ENCODE assay signal across 8 mouse cellular contexts in the genomic region with DNA sequence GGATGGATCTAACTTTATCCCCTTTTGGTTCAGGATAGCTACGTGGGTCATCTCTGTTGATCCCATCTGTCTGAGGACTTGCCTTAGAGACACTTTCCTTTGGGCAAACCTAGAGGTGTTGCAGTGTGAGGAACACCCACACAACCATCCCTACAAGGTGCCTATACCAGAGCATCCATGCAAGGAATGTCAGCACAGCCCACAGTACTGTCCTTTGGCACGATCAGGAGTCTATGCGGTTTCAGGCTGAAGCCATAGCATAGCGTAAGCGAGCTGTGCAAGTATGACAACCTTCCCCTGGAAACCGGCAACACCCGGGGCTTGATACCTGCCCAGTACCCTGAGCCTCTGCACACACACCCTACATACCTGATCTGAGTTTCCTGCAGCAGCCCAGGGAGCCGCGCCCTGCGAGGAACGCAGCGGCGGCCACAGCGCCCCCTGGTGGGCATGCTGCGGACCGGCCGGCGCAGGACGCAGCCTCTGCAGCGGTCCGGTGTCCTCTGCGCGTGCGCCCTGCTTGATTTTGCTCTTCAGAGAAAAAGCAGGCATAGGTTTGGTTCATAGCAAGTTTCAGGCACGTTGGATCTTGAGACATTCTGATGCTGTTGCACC.
DNase-seq lines count a peak whose midpoint lies in the region; ATAC-seq and TF ChIP-seq lines count a peak whose summit lies in the region.

No protein-coding gene starts in this region.

- H3K4me2 ChIP-seq in embryonic facial prominence, embryonic 13.5 days, result peak overlapping the region; percentile 65
- H3K4me2 ChIP-seq in midbrain, embryonic 12.5 days (replicated peaks), result peak overlapping the region; percentile 50

- ATAC-seq in embryonic facial prominence, embryonic 13.5 days (ENCODE audit: insufficient number of reproducible peaks, insufficient read depth, low FRiP score, low TSS enrichment, low read depth), result peak; percentile 56
- peak; percentile 80 for ATAC-seq in midbrain, embryonic 12.5 days (ENCODE audit: low FRiP score, low read depth)

- no peak for TF ChIP-seq EP300 in heart, adult 2 months (IDR thresholded peaks at IDR 0.05; ENCODE audit: insufficient read depth, low read depth, low read length)

- WGBS in bone marrow, adult 2 months, result 10% methylated on average over 25 of the region's 25 CpGs
- WGBS in embryonic facial prominence, embryonic 13.5 days, result 7% methylated on average over 25 of the region's 25 CpGs
- WGBS in heart, adult 2 months, result 9% methylated on average over 25 of the region's 25 CpGs
- 9% methylated on average over 25 of the region's 25 CpGs for WGBS in limb, embryonic 10.5 days
- 9% methylated on average over 25 of the region's 25 CpGs for WGBS in midbrain, embryonic 12.5 days

- peak; percentile 80 to 85 for DNase-seq in heart, adult 2 months
- DNase-seq in kidney, adult 18-20 months, result peak; percentile 81
- DNase-seq in limb, embryonic 10.5 days (ENCODE audit: low spot score), result peak; percentile 86
- peak; percentile 54 for DNase-seq in spleen, adult 12 weeks (ENCODE audit: low spot score)
- no peak for DNase-seq in adipocyte (ENCODE audit: low spot score)

- peaks cover 6% of the 10 kb centered on the region for H3K9me3 ChIP-seq in embryonic facial prominence, embryonic 13.5 days
- H3K9me3 ChIP-seq in limb, embryonic 10.5 days (replicated peaks), result peaks cover 3% of the 10 kb centered on the region; the same call in 1 of the 2 replicates
- H3K9me3 ChIP-seq in midbrain, embryonic 12.5 days, result no peaks in the 10 kb centered on the region; the same call in 1 of the 2 replicates

- H3K27me3 ChIP-seq in embryonic facial prominence, embryonic 13.5 days, result peaks cover 7% of the 10 kb centered on the region
- H3K27me3 ChIP-seq in heart, adult 2 months (ENCODE audit: control insufficient read depth, insufficient read depth, low read length), result no peaks in the 10 kb centered on the region
- H3K27me3 ChIP-seq in limb, embryonic 10.5 days (ENCODE audit: low read depth, poor library complexity, severe bottlenecking), result no peaks in the 10 kb centered on the region
- H3K27me3 ChIP-seq in midbrain, embryonic 12.5 days, result peaks cover 3% of the 10 kb centered on the region; the same call in 1 of the 2 replicates

- no peak overlapping the region for H3K27ac ChIP-seq in bone marrow, adult 2 months (ENCODE audit: control insufficient read depth, insufficient read depth, low read depth, low read length, poor library complexity)
- no peak overlapping the region for H3K27ac ChIP-seq in embryonic facial prominence, embryonic 13.5 days
- no peak overlapping the region for H3K27ac ChIP-seq in heart, adult 2 months
- H3K27ac ChIP-seq in limb, embryonic 10.5 days, result no peak overlapping the region
- no peak overlapping the region for H3K27ac ChIP-seq in midbrain, embryonic 12.5 days (replicated peaks)

- H3K4me3 ChIP-seq in bone marrow, adult 2 months (replicated peaks; ENCODE audit: control insufficient read depth, low read depth, low read length), result no peak overlapping the region
- peak overlapping the region; percentile 33 for H3K4me3 ChIP-seq in embryonic facial prominence, embryonic 13.5 days
- H3K4me3 ChIP-seq in heart, adult 2 months, result 0 out of 2 replicates have a peak overlapping the region, but pooled peaks have one; percentile 26
- peak overlapping the region; percentile 38 for H3K4me3 ChIP-seq in limb, embryonic 10.5 days
- H3K4me3 ChIP-seq in midbrain, embryonic 12.5 days, result peak overlapping the region; percentile 27

- TF ChIP-seq POLR2A in bone marrow, adult 2 months (IDR thresholded peaks at IDR 0.05; ENCODE audit: borderline replicate concordance, control insufficient read depth, low read depth, low read length), result no peak
- TF ChIP-seq POLR2A in heart, adult 2 months (IDR thresholded peaks at IDR 0.05; ENCODE audit: insufficient read depth, low read depth, low read length), result no peak

- no peaks in the 10 kb centered on the region for H3K79me2 ChIP-seq in heart, adult 2 months (replicated peaks; ENCODE audit: control insufficient read depth, insufficient read depth, low read length)

- H3K9ac ChIP-seq in embryonic facial prominence, embryonic 13.5 days, result peak overlapping the region; percentile 59
- H3K9ac ChIP-seq in heart, adult 2 months (ENCODE audit: low read depth, low read length), result no peak overlapping the region
- peak overlapping the region; percentile 4; the same call in 1 of the 2 replicates for H3K9ac ChIP-seq in midbrain, embryonic 12.5 days (replicated peaks)

- TF ChIP-seq CTCF in bone marrow, adult 2 months (IDR thresholded peaks at IDR 0.05; ENCODE audit: control insufficient read depth, insufficient read depth, low read length), result peak; percentile 77
- no peak; the same call in none of the 2 replicates for TF ChIP-seq CTCF in heart, adult 2 months (IDR thresholded peaks at IDR 0.05)

- no peaks in the 10 kb centered on the region for H3K36me3 ChIP-seq in embryonic facial prominence, embryonic 13.5 days
- H3K36me3 ChIP-seq in heart, adult 2 months (ENCODE audit: control insufficient read depth, insufficient read depth, low read length), result no peaks in the 10 kb centered on the region
- H3K36me3 ChIP-seq in limb, embryonic 10.5 days, result no peaks in the 10 kb centered on the region
- no peaks in the 10 kb centered on the region for H3K36me3 ChIP-seq in midbrain, embryonic 12.5 days

- intact Hi-C loops in heart, adult 2 months (cut with DNase I), result loop anchor here (5.0 to 10.0 kb wide), 2 partner anchors 86 to 249 kb away; no protein-coding TSS in a partner anchor

- no peaks in the 10 kb centered on the region for H3K4me1 ChIP-seq in bone marrow, adult 2 months (ENCODE audit: control insufficient read depth, insufficient read depth, low read length)
- peaks cover 14% of the 10 kb centered on the region; the same call in 1 of the 2 replicates for H3K4me1 ChIP-seq in embryonic facial prominence, embryonic 13.5 days
- no peaks in the 10 kb centered on the region; the same call in 1 of the 2 replicates for H3K4me1 ChIP-seq in heart, adult 2 months (ENCODE audit: control insufficient read depth, insufficient read depth, low read length)
- H3K4me1 ChIP-seq in limb, embryonic 10.5 days, result peaks cover 15% of the 10 kb centered on the region
- peaks cover 3% of the 10 kb centered on the region; the same call in 1 of the 2 replicates for H3K4me1 ChIP-seq in midbrain, embryonic 12.5 days
